Mouse (Mus musculus) testis, adult 2 months (tissue): Measurements from ENCODE around the gene Adcy9.

Experiments
- CTCF ChIP-seq: fragments of 200-500 bp; IDR thresholded peaks from 2 replicates; pipeline ENCODE4 v1.5.1; 2012; ENCODE audit warnings: low read depth, mild to moderate bottlenecking, inconsistent platforms, low read length, moderate library complexity; ENCODE audit not compliant: control insufficient read depth, insufficient read depth, insufficient replicate concordance
- POLR2A ChIP-seq: fragments of 200-500 bp; IDR thresholded peaks from 2 replicates; pipeline ENCODE4 v1.6.1; 2012; ENCODE audit warnings: low read depth, mild to moderate bottlenecking, inconsistent platforms, low read length, moderate library complexity; ENCODE audit not compliant: control insufficient read depth

GRCm38 (mm10) chr16:4411296-4411695 is 9.0 kb downstream of the Adcy9 start:
- TF ChIP-seq CTCF, result no peak
- TF ChIP-seq POLR2A, result no peak
